Mouse (Mus musculus) gastrocnemius, adult 18-20 months (tissue): ENCODE measurements around the gene Gtsf1. TPM values are rescaled to one million over a fixed set of nuclear protein-coding genes. Genes with fewer than 3 reads are reported as not detected.

ENCODE experiments used
- DNase-seq: peaks from one replicate; pipeline ENCODE4 v3.0.0; 2021; ENCODE audit warnings: low spot score
- total RNA-seq, 2 experiments: library from RNA; stranded (reverse); gene quantifications; 2 replicates each; pipeline ENCODE4 v1.2.3; 2021

Gene Gtsf1
- total RNA-seq, 2 experiments from 2014 or later = not detected

GRCm38 (mm10) chr15:103377752-103378664, 52.3 kb downstream of the Gtsf1 start:
- DNase-seq = no peak

DNA sequence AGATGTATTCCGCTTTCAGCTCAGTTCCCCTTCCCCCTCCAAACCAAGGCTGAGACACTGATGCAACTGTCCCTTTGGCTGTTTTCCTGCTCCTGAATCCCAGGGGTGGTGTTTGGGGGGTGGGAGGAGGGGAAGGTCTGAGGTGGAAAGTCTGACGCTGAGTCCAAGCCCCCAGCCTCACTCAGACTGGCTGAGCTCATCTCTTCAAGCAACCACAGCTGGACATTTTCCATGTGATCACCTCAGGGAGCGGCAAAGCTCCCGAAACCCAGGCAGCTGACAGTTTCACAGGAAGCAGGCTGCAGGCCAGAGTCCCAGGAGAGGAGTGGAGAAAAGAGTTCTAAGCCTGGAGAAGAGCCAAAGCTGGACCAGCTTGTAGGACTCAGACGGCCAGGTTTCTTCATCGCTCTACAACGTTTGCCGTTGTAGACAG, 53.4 kb downstream of the Gtsf1 start:
- no peak for DNase-seq

GRCm38 (mm10) chr15:103375112-103375800, 55.0 kb downstream of the Gtsf1 start:
- DNase-seq = no peak

DNA sequence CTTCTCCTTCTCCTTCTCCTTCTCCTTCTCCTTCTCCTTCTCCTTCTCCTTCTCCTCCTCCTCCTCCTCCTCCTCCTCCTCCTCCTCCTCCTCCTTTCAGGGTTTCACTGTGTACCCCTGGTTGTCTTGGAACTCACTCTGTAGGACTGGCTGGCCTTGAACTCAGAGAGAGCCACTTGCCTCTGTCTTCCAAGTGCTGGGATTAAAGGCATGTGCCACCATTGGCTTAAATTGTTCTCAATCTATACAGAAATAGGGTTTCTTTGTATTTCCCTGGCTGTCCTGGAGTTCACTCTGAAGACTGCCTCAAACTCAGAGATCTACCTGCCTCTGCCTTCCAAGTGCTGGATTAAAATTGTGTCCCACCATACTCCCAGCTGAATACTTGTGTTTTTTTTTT, 57.8 kb downstream of the Gtsf1 start:
- DNase-seq = no peak

DNA sequence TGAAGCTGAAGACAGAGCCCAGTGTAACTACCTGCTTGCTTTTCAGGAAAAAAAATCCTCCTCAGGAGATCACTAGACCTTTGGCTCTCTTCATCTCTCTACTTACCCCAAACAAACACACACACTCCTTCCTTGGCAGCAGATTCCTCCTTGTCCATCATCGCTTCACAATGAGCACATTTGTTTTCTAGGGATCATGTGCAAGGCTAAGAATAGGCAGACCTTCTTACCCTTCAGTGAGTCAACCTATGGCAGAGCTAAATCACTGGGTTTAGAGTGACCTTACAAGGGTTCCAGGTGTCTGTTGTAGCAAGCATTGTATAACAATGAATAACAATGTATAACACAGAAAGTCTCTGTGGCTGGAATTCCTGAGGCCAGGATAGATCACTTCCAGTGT, 58.5 kb downstream of the Gtsf1 start:
- no peak for DNase-seq

DNA sequence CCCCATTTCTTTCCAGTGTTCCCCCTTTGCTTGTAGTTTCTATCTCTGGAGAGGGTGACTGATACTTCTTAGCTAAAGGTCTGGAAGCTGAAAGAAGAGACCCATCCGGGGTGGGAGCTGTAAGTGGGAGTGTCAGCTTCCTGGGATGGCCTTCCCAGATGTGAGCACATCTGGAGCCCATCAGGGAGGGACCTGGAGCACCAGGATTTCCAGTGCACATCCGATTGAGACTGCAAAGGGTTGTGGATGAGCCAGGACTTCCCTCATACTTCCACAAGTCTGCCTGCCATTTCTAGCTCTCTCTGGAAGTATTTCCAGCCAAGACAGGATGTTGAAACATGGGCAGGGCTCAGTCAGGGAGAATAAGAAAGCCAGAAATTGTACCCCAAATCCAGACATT, 59.1 kb downstream of the Gtsf1 start:
- DNase-seq = peak; percentile 70

DNA sequence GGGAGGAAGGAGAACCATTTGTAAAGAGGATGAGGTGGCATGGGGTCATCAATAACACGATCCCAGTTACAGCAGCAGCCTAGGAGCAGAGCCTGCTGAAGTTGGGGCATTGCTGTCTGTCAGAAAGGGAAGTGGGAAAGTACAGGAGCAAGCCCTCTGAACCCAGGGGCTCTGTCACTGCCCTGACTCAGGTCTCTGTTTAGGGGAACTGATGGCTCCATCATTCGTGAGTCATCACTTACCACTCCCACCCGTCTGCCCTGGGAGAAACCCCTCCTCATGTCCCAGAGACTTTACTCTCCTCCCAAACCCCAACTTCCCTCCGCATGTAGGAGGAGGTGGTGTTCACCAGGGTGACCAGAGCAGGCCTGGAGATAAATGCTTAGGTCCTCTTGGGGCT, 59.8 kb downstream of the Gtsf1 start:
- DNase-seq = no peak

GRCm38 (mm10) chr15:103369123-103369522, 61.1 kb downstream of the Gtsf1 start:
- no peak for DNase-seq

DNA sequence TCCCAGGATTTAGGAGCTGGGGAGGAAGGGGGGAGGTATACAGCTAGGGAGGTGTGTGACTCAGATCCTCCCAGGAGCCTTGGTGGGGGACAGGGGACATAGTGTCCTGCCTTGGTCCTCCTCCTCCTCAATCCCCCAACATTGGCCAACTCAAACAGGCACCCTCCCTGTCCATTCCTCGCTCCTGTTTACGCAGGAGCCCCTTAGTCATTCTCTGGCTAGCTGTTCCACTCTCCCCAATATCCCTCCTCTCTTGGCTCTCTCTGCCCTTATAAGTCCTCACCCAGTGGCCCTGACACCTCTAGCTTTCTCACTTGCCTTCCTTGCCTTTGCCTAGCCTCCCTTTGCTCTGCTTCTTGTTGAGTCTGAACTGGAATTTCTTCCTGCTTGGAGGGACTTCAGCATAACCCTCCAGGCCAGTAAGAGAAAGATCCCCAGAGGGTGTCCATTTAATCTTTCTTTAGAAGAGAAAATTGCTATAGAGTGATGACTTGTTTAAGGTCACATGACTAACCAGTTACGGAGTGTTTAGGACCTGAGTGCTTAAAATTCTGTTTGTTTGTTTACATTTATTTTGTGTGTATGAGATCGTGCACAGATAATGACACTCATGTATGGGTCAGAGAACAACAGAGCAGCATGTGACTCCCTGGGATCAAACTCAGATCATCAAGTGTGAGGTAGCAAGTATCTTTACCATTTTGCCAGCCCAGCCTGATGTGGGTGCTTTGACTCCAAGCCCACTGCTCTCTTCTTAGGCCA, 61.9 kb downstream of the Gtsf1 start:
- DNase-seq = peak; percentile 61

GRCm38 (mm10) chr15:103366376-103367149, 63.7 kb downstream of the Gtsf1 start, which contains the start of gene Itga5:
TSS of gene Itga5 (minus strand) at chr15:103366763.
- peak; percentile 82 for DNase-seq

DNA sequence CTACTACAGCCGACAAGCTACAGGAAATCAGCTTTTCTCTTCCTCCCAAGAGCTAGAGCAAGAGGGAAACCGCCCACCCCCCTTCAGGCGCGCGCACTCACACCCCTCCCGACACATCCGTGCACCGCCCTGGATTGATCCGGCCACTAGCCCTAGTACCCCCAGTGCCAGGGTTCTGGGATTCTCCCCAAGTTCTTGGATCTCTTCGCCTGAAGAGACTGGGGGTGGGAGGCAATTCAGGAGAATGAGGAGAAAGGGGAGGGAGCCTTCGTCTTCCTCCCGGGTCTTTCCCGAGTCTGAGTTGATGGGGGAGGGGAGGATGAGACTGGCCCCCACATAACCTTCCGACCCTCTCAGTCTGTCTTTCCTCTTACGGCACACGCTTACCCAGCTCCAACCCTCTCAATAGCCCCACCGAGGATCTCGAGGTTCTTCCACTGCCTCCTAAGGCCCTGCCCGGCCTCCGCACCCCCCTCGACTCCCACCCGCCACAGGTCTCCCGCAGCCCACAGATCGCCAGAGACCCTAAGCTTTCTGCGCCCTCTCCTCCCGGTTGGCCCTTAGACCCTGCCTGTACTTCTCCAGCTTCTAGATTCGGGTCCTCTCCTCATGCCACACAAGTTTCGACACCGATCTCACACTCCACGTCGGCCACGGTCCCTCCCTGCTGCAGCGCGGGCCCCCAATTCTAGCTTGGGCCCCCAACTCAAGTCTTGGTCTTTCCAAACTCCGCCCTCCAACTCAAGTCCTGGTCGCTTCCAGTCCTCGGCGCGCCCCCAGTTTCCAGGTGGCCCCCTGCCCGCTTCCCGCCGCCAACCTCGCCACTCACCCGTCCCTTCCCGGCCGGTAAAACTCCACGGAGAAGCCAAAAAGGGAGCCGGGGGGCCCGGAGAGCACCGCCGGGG, 64.5 kb downstream of the Gtsf1 start:
- no peak for DNase-seq

DNA sequence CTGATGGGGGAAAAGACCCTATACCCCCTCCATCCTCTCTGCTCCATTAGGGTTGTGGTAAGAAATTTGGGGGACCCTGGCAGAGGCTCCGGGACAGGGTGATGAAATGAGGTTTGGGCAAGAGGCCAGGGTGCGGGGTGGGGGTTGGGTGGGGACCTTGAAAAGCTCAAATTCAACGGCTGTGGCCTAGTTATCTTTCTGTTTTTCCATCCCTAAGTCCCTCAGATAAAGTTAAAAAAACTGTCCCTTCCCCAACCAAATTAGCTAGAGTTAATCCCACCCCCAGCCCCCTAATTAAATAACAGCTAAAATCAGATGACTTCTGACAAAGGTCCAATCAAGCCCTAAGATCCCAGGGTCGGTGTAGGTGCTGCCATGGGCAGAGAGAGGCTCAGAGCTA, 65.5 kb downstream of the Gtsf1 start:
- DNase-seq = no peak

GRCm38 (mm10) chr15:103363809-103364208, 66.5 kb downstream of the Gtsf1 start:
- no peak for DNase-seq

GRCm38 (mm10) chr15:103362950-103363349, 67.3 kb downstream of the Gtsf1 start:
- no peak for DNase-seq

- no peak for DNase-seq
These were observed 67.9 kb downstream of the Gtsf1 start for GRCm38 (mm10) chr15:103362333-103362732.

GRCm38 (mm10) chr15:103361269-103361668, 69.0 kb downstream of the Gtsf1 start:
- no peak for DNase-seq

GRCm38 (mm10) chr15:103359869-103360602, 70.2 kb downstream of the Gtsf1 start:
- peak; percentile 84 for DNase-seq

DNA sequence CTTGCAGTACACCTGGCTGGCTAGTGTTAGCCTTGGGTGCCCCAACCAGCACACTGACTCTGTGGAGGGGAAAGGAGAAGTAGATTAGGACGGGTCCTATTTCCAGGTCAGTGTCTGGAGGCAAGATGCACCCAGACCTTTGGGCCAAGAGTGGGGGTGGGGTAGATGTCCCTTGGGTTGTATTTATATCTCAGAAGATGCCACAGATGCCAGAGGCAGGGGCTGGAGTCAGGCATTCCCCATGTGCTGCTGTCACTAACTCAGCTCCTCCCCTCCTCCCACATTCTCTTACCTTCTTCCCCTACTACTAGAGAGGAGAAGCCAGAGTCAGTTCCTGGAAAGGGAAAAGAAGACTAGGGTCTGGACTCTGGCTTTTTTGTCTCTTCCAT, 71.2 kb downstream of the Gtsf1 start:
- DNase-seq = peak; percentile 63
